Mouse (Mus musculus): ENCODE results near the gene Btbd9. TPM values are rescaled to one million over a fixed set of nuclear protein-coding genes. Genes with fewer than 3 reads are reported as not detected.

Gene Btbd9
- polyA plus RNA-seq, 1 experiment from 2014 or later = 40.6 TPM

DNA sequence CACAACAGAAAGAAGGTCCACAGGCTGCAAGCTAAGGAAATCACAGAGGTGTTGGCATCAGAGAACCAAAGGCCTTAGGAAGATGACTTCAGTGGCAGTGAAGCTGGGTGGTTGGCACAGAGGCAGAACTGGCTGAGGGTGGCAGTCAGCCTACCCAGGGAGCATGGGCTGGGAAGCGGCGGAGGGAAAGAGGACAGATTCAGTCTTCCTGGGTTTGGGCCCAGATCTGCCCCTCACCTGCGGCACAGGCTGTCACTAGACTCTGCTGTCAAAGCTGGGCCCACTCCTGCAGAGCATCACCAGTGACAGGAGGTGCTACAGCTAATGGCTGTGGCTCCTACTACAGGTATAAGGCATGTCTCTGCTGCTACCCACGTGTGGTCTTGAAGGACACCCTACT, 333.6 kb downstream of the Btbd9 start:
- Histone ChIP-seq H3K27me3 (ENCODE audit: control insufficient read depth, insufficient read depth, low read length) (no peaks in the 10 kb centered on the region), H3K4me3 (ENCODE audit: low read depth, low read length) (no peak overlapping the region), H3K4me1 (ENCODE audit: control insufficient read depth, insufficient read depth, low read length) (no peaks in the 10 kb centered on the region; the same call in 1 of the 2 replicates), H3K36me3 (replicated peaks; ENCODE audit: control insufficient read depth, insufficient read depth, low read depth, low read length) (no peaks in the 10 kb centered on the region), H3K9ac (replicated peaks; ENCODE audit: low read length) (no peak overlapping the region), H3K4me2 (ENCODE audit: low read depth, low read length) (no peak overlapping the region), H3K27ac (replicated peaks; ENCODE audit: low read depth, low read length) (no peak overlapping the region), H3K9me3 (replicated peaks; ENCODE audit: control insufficient read depth, low read length) (no peaks in the 10 kb centered on the region)
- WGBS = 87% methylated on average over 4 of the region's 4 CpGs
- DNase-seq (ENCODE audit: low spot score) (no peak), ATAC-seq (replicated peaks; ENCODE audit: insufficient number of reproducible peaks, low FRiP score, low TSS enrichment, low read depth) (no peak)

DNA sequence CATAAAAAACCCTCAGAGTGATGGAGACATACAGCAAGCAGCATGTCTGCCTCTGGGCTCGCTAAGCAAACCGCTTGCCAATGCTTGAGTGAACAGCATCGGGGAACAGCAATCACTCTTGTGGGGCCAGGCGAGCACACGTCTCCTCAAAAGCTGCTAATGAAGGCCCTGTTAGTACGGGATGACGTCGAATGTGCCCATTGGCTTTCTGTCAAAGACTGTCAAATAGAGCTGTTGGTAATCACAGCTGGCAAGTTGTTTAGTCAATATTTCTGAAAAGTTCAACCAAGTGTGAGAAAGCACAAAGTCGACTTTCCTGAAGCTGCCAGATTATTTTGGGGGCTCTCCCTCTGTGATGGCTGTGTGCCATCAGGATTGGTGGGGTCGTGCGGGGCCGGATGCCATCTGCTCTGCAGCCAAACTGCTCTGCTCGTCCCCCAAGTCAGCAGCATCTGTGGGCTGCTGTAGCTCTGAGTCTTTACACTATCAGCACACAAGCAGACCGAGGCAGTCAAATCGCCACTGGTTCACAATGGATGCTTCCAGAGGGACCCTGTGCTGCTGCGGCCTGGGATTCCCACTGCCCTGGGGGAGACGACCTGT, 334.5 kb downstream of the Btbd9 start:
- Histone ChIP-seq H3K27me3 (ENCODE audit: control insufficient read depth, insufficient read depth, low read length) (no peaks in the 10 kb centered on the region), H3K27ac (replicated peaks; ENCODE audit: low read depth, low read length) (no peak overlapping the region), H3K4me2 (ENCODE audit: low read depth, low read length) (no peak overlapping the region), H3K4me1 (ENCODE audit: control insufficient read depth, insufficient read depth, low read length) (no peaks in the 10 kb centered on the region; the same call in 1 of the 2 replicates), H3K4me3 (ENCODE audit: low read depth, low read length) (no peak overlapping the region), H3K9ac (replicated peaks; ENCODE audit: low read length) (no peak overlapping the region), H3K9me3 (replicated peaks; ENCODE audit: control insufficient read depth, low read length) (no peaks in the 10 kb centered on the region), H3K36me3 (replicated peaks; ENCODE audit: control insufficient read depth, insufficient read depth, low read depth, low read length) (no peaks in the 10 kb centered on the region)
- ATAC-seq (replicated peaks; ENCODE audit: insufficient number of reproducible peaks, low FRiP score, low TSS enrichment, low read depth) (no peak), DNase-seq (ENCODE audit: low spot score) (no peak)
- 75% methylated on average over 17 of the region's 17 CpGs for WGBS

DNA sequence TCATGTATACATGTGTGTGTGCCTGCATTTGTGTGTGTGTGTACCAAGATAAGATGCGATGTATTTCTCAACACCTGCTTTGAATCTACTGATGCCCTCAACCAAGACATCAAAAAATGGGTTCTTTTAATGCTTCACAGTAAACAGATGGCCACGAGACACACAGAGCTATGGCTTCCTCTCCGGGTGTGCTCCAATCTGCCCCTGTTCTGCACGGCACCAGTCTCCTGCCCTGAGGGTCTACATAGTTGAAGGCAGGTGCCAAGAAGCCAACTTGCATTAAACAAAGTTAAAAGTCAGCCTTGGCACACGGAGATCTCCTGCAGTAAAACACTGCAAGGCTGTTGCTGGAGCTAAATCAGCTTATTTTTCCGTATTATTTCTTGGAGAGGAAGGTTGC, 335.2 kb downstream of the Btbd9 start:
- no peaks in the 10 kb centered on the region for H3K36me3 ChIP-seq (replicated peaks; ENCODE audit: control insufficient read depth, insufficient read depth, low read depth, low read length)
- peaks cover 4% of the 10 kb centered on the region for H3K4me1 ChIP-seq (ENCODE audit: control insufficient read depth, insufficient read depth, low read length)
- no peaks in the 10 kb centered on the region for H3K27me3 ChIP-seq (ENCODE audit: control insufficient read depth, insufficient read depth, low read length)
- H3K4me3 ChIP-seq (ENCODE audit: low read depth, low read length) = no peak overlapping the region
- H3K9me3 ChIP-seq (replicated peaks; ENCODE audit: control insufficient read depth, low read length) = no peaks in the 10 kb centered on the region
- no peak overlapping the region for H3K27ac ChIP-seq (replicated peaks; ENCODE audit: low read depth, low read length)
- WGBS = 68% methylated on average over 6 of the region's 6 CpGs
- H3K9ac ChIP-seq (replicated peaks; ENCODE audit: low read length) = no peak overlapping the region
- no peak overlapping the region for H3K4me2 ChIP-seq (ENCODE audit: low read depth, low read length)
- DNase-seq (ENCODE audit: low spot score) (no peak), ATAC-seq (replicated peaks; ENCODE audit: insufficient number of reproducible peaks, low FRiP score, low TSS enrichment, low read depth) (no peak)

DNA sequence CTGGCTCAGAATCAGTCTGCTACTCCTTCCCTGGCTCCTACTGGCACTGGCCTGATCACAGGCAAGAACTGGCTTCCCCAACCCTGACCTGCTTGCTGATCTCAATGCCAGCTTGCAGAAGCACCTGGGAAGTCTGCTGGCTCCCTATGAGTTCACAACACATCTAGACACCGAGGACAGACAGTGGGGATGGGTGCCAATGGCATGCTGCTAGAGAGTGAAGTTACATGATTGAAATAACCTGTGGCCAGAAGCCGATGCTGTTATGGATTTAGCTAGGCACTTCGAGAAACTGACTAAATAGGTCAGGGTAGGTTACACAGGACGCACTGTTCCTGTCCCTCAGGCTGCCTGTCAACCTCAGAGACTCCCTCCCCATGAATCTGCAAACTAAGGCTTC, 335.6 kb downstream of the Btbd9 start:
- no peak overlapping the region for H3K4me3 ChIP-seq (ENCODE audit: low read depth, low read length)
- no peaks in the 10 kb centered on the region for H3K36me3 ChIP-seq (replicated peaks; ENCODE audit: control insufficient read depth, insufficient read depth, low read depth, low read length)
- H3K4me1 ChIP-seq (ENCODE audit: control insufficient read depth, insufficient read depth, low read length) = peaks cover 4% of the 10 kb centered on the region
- no peak overlapping the region for H3K27ac ChIP-seq (replicated peaks; ENCODE audit: low read depth, low read length)
- ATAC-seq (replicated peaks; ENCODE audit: insufficient number of reproducible peaks, low FRiP score, low TSS enrichment, low read depth) (no peak), DNase-seq (ENCODE audit: low spot score) (no peak)
- no peak overlapping the region for H3K9ac ChIP-seq (replicated peaks; ENCODE audit: low read length)
- WGBS = 75% methylated on average over 4 of the region's 4 CpGs
- no peaks in the 10 kb centered on the region for H3K9me3 ChIP-seq (replicated peaks; ENCODE audit: control insufficient read depth, low read length)
- H3K4me2 ChIP-seq (ENCODE audit: low read depth, low read length) = no peak overlapping the region
- H3K27me3 ChIP-seq (ENCODE audit: control insufficient read depth, insufficient read depth, low read length) = no peaks in the 10 kb centered on the region

- no peak for DNase-seq (ENCODE audit: low spot score)
- no peak for ATAC-seq (replicated peaks; ENCODE audit: insufficient number of reproducible peaks, low FRiP score, low TSS enrichment, low read depth)
- Histone ChIP-seq H3K9me3 (replicated peaks; ENCODE audit: control insufficient read depth, low read length) (no peaks in the 10 kb centered on the region), H3K4me1 (ENCODE audit: control insufficient read depth, insufficient read depth, low read length) (peaks cover 4% of the 10 kb centered on the region), H3K9ac (replicated peaks; ENCODE audit: low read length) (no peak overlapping the region), H3K36me3 (replicated peaks; ENCODE audit: control insufficient read depth, insufficient read depth, low read depth, low read length) (no peaks in the 10 kb centered on the region), H3K4me2 (ENCODE audit: low read depth, low read length) (no peak overlapping the region), H3K27me3 (ENCODE audit: control insufficient read depth, insufficient read depth, low read length) (no peaks in the 10 kb centered on the region), H3K4me3 (ENCODE audit: low read depth, low read length) (no peak overlapping the region), H3K27ac (replicated peaks; ENCODE audit: low read depth, low read length) (no peak overlapping the region)
- WGBS = 84% methylated on average over 5 of the region's 5 CpGs
These were observed 336.8 kb downstream of the Btbd9 start for GRCm38 (mm10) chr17:30239458-30239857.

GRCm38 (mm10) chr17:30237600-30237999, 338.7 kb downstream of the Btbd9 start:
- no peaks in the 10 kb centered on the region for H3K27me3 ChIP-seq (ENCODE audit: control insufficient read depth, insufficient read depth, low read length)
- H3K9me3 ChIP-seq (replicated peaks; ENCODE audit: control insufficient read depth, low read length) = no peaks in the 10 kb centered on the region
- H3K4me1 ChIP-seq (ENCODE audit: control insufficient read depth, insufficient read depth, low read length) = peaks cover 4% of the 10 kb centered on the region
- no peak for DNase-seq (ENCODE audit: low spot score)
- H3K4me2 ChIP-seq (ENCODE audit: low read depth, low read length) = no peak overlapping the region
- WGBS = 89% methylated on average over 7 of the region's 7 CpGs
- H3K36me3 ChIP-seq (replicated peaks; ENCODE audit: control insufficient read depth, insufficient read depth, low read depth, low read length) = no peaks in the 10 kb centered on the region
- H3K4me3 ChIP-seq (ENCODE audit: low read depth, low read length) = no peak overlapping the region
- ATAC-seq (replicated peaks; ENCODE audit: insufficient number of reproducible peaks, low FRiP score, low TSS enrichment, low read depth) = no peak
- no peak overlapping the region for H3K27ac ChIP-seq (replicated peaks; ENCODE audit: low read depth, low read length)
- no peak overlapping the region for H3K9ac ChIP-seq (replicated peaks; ENCODE audit: low read length)

DNA sequence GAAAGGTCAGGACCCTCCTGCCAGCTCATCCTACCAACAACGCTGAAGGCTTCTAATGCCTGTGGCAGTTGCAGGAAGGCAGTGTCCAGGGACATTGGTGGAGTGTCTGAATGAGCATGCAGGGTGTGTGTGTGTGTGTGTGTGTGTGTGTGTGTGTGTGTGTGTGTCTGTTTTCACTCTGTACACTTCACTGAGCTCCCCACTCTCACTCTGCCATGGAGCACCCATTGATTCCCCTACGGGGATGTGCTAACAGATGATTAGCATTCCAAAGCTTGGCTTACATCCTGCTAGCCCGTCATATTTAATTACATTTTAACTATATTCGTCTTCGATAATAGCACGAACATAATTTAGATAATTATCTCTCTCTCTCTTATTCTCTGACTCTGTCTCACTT, 339.7 kb downstream of the Btbd9 start:
- WGBS = 31% methylated on average over 6 of the region's 6 CpGs
- Histone ChIP-seq H3K36me3 (replicated peaks; ENCODE audit: control insufficient read depth, insufficient read depth, low read depth, low read length) (no peaks in the 10 kb centered on the region), H3K9ac (replicated peaks; ENCODE audit: low read length) (no peak overlapping the region), H3K9me3 (replicated peaks; ENCODE audit: control insufficient read depth, low read length) (no peaks in the 10 kb centered on the region), H3K4me2 (ENCODE audit: low read depth, low read length) (no peak overlapping the region), H3K27me3 (ENCODE audit: control insufficient read depth, insufficient read depth, low read length) (no peaks in the 10 kb centered on the region), H3K4me3 (ENCODE audit: low read depth, low read length) (no peak overlapping the region), H3K27ac (replicated peaks; ENCODE audit: low read depth, low read length) (no peak overlapping the region), H3K4me1 (ENCODE audit: control insufficient read depth, insufficient read depth, low read length) (peaks cover 4% of the 10 kb centered on the region)
- DNase-seq (ENCODE audit: low spot score) (no peak), ATAC-seq (replicated peaks; ENCODE audit: insufficient number of reproducible peaks, low FRiP score, low TSS enrichment, low read depth) (no peak)

DNA sequence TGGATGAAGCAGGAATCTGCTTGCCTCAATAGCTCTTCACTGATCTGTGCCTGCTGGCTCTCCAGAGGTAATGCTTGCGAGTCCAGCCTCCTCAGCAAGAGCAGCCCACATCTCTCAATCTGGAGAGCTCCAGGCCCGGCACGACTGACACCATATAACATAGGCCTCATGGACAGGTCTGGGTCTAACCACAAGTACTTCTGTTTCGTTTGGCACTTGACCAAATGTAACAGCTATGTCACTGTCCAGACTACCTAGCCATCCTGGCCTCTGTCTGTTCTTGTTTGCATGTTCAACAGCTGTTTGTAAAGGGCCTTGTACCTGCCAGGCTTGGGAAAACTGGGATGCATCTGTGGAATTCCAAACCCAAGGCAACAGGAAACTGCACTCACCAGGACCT, 340.9 kb downstream of the Btbd9 start:
- H3K9ac ChIP-seq (replicated peaks; ENCODE audit: low read length) = no peak overlapping the region
- H3K27ac ChIP-seq (replicated peaks; ENCODE audit: low read depth, low read length) = no peak overlapping the region
- WGBS = 82% methylated on average over 4 of the region's 4 CpGs
- peaks cover 4% of the 10 kb centered on the region for H3K4me1 ChIP-seq (ENCODE audit: control insufficient read depth, insufficient read depth, low read length)
- DNase-seq (ENCODE audit: low spot score) (no peak), ATAC-seq (replicated peaks; ENCODE audit: insufficient number of reproducible peaks, low FRiP score, low TSS enrichment, low read depth) (no peak)
- H3K4me3 ChIP-seq (ENCODE audit: low read depth, low read length) = no peak overlapping the region
- no peaks in the 10 kb centered on the region for H3K36me3 ChIP-seq (replicated peaks; ENCODE audit: control insufficient read depth, insufficient read depth, low read depth, low read length)
- H3K27me3 ChIP-seq (ENCODE audit: control insufficient read depth, insufficient read depth, low read length) = no peaks in the 10 kb centered on the region
- no peak overlapping the region for H3K4me2 ChIP-seq (ENCODE audit: low read depth, low read length)
- H3K9me3 ChIP-seq (replicated peaks; ENCODE audit: control insufficient read depth, low read length) = no peaks in the 10 kb centered on the region
